Mouse (Mus musculus) midbrain, embryonic 11.5 days (tissue): ENCODE measurements around the gene Elmod3. TPM values are rescaled to one million over a fixed set of nuclear protein-coding genes. Genes with fewer than 3 reads are reported as not detected.
A peak's percentile ranks its signal among the peaks of the same experiment; 100 is the strongest.

ENCODE experiments used
- ATAC-seq: fragments of 200-750 bp; cut with Nextera tagmentation; 2 replicates; pipeline ENCODE4 v1.8.0; 2017; ENCODE audit warnings: moderate TSS enrichment, moderate library complexity; ENCODE audit not compliant: low FRiP score
- DNase-seq: peaks from one replicate; pipeline ENCODE4 v3.0.0; 2015; ENCODE audit warnings: low spot score; ENCODE audit errors: missing footprints
- H3K27ac ChIP-seq: fragments of 300-500 bp; sonication (generic); 2 replicates; pipeline ENCODE4 v1.5.1; 2014; ENCODE audit warnings: low read depth, low read length
- H3K27me3 ChIP-seq: fragments of 300-500 bp; sonication (generic); 2 replicates; pipeline ENCODE4 v1.6.1; 2014; ENCODE audit warnings: mild to moderate bottlenecking, low read length, moderate library complexity, mixed read lengths; ENCODE audit not compliant: control insufficient read depth, insufficient read depth
- H3K36me3 ChIP-seq: fragments of 300-500 bp; sonication (generic); 2 replicates; pipeline ENCODE4 v1.6.1; 2014; ENCODE audit warnings: mild to moderate bottlenecking, low read length, moderate library complexity, mixed read lengths; ENCODE audit not compliant: control insufficient read depth, insufficient read depth
- H3K4me1 ChIP-seq: fragments of 300-500 bp; sonication (generic); 2 replicates; pipeline ENCODE4 v1.6.1; 2014; ENCODE audit warnings: low read length; ENCODE audit not compliant: control insufficient read depth, insufficient read depth
- H3K4me2 ChIP-seq: fragments of 300-500 bp; sonication (generic); 2 replicates; pipeline ENCODE4 v1.6.1; 2014; ENCODE audit warnings: mild to moderate bottlenecking, moderate library complexity
- H3K4me3 ChIP-seq: fragments of 300-500 bp; sonication (generic); 2 replicates; pipeline ENCODE4 v1.5.1; 2014; ENCODE audit warnings: low read depth, low read length
- H3K9ac ChIP-seq: fragments of 300-500 bp; sonication (generic); 2 replicates; pipeline ENCODE4 v1.6.1; 2014; ENCODE audit warnings: low read length
- H3K9me3 ChIP-seq: fragments of 300-500 bp; sonication (generic); 2 replicates; pipeline ENCODE4 v1.6.1; 2016; ENCODE audit warnings: low read length; ENCODE audit not compliant: control insufficient read depth
- WGBS: fragments of 180-500 bp; shearing (Covaris S2); extraction: QIAGEN DNeasy Blood & Tissue Kit; methylation state at CpG from one replicate; pipeline ENCODE4 v1.1.7; 2014; 5-methylcytosine and 5-hydroxymethylcytosine counted together
- polyA plus RNA-seq: library from polyadenylated mRNA; unstranded; fragments of >200 nt; fragmentation: Nextera tagmentation; extraction: Ambion mirVana; gene quantifications from 2 replicates; pipeline ENCODE4 v1.2.1, GENCODE M21; 2014

The Elmod3 gene
- polyA plus RNA-seq, 1 experiment from 2014 or later = 15.4 TPM

GRCm38 (mm10) chr6:72600771-72601170, 2.6 kb upstream of the Elmod3 start:
- no peaks in the 10 kb centered on the region for H3K36me3 ChIP-seq
- DNase-seq (no peak), ATAC-seq (no peak)
- H3K4me2 ChIP-seq = no peak overlapping the region
- no peak overlapping the region for H3K9ac ChIP-seq
- WGBS = 83% methylated on average over 12 of the region's 12 CpGs
- peaks cover 9% of the 10 kb centered on the region for H3K4me1 ChIP-seq
- H3K9me3 ChIP-seq = no peaks in the 10 kb centered on the region
- no peak overlapping the region for H3K27ac ChIP-seq
- H3K4me3 ChIP-seq = no peak overlapping the region
- H3K27me3 ChIP-seq = no peaks in the 10 kb centered on the region

GRCm38 (mm10) chr6:72600216-72600615, 2.0 kb upstream of the Elmod3 start:
- DNase-seq (no peak), ATAC-seq (no peak)
- Histone ChIP-seq H3K4me1 (peaks cover 9% of the 10 kb centered on the region), H3K27ac (no peak overlapping the region), H3K4me2 (no peak overlapping the region), H3K4me3 (no peak overlapping the region), H3K9ac (no peak overlapping the region), H3K36me3 (no peaks in the 10 kb centered on the region), H3K27me3 (no peaks in the 10 kb centered on the region), H3K9me3 (no peaks in the 10 kb centered on the region)
- 80% methylated on average over 6 of the region's 6 CpGs for WGBS

- no peak overlapping the region for H3K27ac ChIP-seq
- H3K4me3 ChIP-seq = peak overlapping the region; percentile 59
- 56% methylated on average over 12 of the region's 12 CpGs for WGBS
- no peaks in the 10 kb centered on the region for H3K9me3 ChIP-seq
- 0 out of 2 replicates have a peak, but pooled peaks have one; percentile 6 for ATAC-seq
- H3K4me1 ChIP-seq = peaks cover 9% of the 10 kb centered on the region
- H3K9ac ChIP-seq = peak overlapping the region; percentile 78
- H3K4me2 ChIP-seq = peak overlapping the region; percentile 62
- peak; percentile 85 for DNase-seq
- H3K27me3 ChIP-seq = no peaks in the 10 kb centered on the region
- no peaks in the 10 kb centered on the region for H3K36me3 ChIP-seq
Measured at GRCm38 (mm10) chr6:72598791-72599557, 761 bp upstream of the Elmod3 start.

GRCm38 (mm10) chr6:72597083-72597874, 934 bp downstream of the Elmod3 start:
- Histone ChIP-seq H3K4me3 (peak overlapping the region; percentile 59), H3K9me3 (no peaks in the 10 kb centered on the region), H3K9ac (peak overlapping the region; percentile 78)

GRCm38 (mm10) chr6:72593914-72594313, 4.3 kb downstream of the Elmod3 start:
- Histone ChIP-seq H3K4me1 (peaks cover 7% of the 10 kb centered on the region), H3K4me3 (no peak overlapping the region), H3K27ac (no peak overlapping the region), H3K4me2 (no peak overlapping the region), H3K9ac (no peak overlapping the region), H3K36me3 (no peaks in the 10 kb centered on the region), H3K9me3 (no peaks in the 10 kb centered on the region), H3K27me3 (no peaks in the 10 kb centered on the region)
- 72% methylated on average over 5 of the region's 5 CpGs for WGBS
- DNase-seq (no peak), ATAC-seq (no peak)

More at GRCm38 (mm10) chr6:72597083-72597874, 934 bp downstream of the Elmod3 start:
- ATAC-seq (no peak), DNase-seq (no peak)
- Histone ChIP-seq H3K27me3 (no peaks in the 10 kb centered on the region), H3K27ac (no peak overlapping the region), H3K4me1 (peaks cover 9% of the 10 kb centered on the region), H3K4me2 (peak overlapping the region; percentile 62), H3K36me3 (no peaks in the 10 kb centered on the region)
- 60% methylated on average over 13 of the region's 13 CpGs for WGBS

- Histone ChIP-seq H3K36me3 (no peaks in the 10 kb centered on the region), H3K4me1 (peaks cover 5% of the 10 kb centered on the region), H3K9ac (no peak overlapping the region), H3K27ac (no peak overlapping the region), H3K27me3 (no peaks in the 10 kb centered on the region), H3K9me3 (no peaks in the 10 kb centered on the region), H3K4me3 (no peak overlapping the region), H3K4me2 (no peak overlapping the region)
- no peak for ATAC-seq
- WGBS = 80% methylated on average over 6 of the region's 6 CpGs
- no peak for DNase-seq
Measured at GRCm38 (mm10) chr6:72593011-72593803, 5.0 kb downstream of the Elmod3 start.

- Histone ChIP-seq H3K9ac (no peak overlapping the region), H3K4me1 (no peaks in the 10 kb centered on the region), H3K4me2 (no peak overlapping the region), H3K4me3 (no peak overlapping the region), H3K27ac (no peak overlapping the region), H3K9me3 (no peaks in the 10 kb centered on the region), H3K27me3 (no peaks in the 10 kb centered on the region), H3K36me3 (no peaks in the 10 kb centered on the region)
- DNase-seq (no peak), ATAC-seq (no peak)
Measured at GRCm38 (mm10) chr6:72590111-72590510, 8.1 kb downstream of the Elmod3 start.

GRCm38 (mm10) chr6:72588307-72588706, 9.9 kb downstream of the Elmod3 start:
- Histone ChIP-seq H3K4me1 (no peaks in the 10 kb centered on the region), H3K36me3 (no peaks in the 10 kb centered on the region), H3K27me3 (no peaks in the 10 kb centered on the region), H3K4me2 (no peak overlapping the region), H3K9me3 (no peaks in the 10 kb centered on the region), H3K4me3 (no peak overlapping the region), H3K27ac (no peak overlapping the region), H3K9ac (no peak overlapping the region)
- DNase-seq = no peak
- no peak for ATAC-seq
